Mouse (Mus musculus): ENCODE results near the gene Spon1.

The Spon1 gene

GRCm38 (mm10) chr7:114086021-114086710, 320.4 kb downstream of the Spon1 start:
- no peak for DNase-seq (ENCODE audit: low read depth, low spot score)

DNA sequence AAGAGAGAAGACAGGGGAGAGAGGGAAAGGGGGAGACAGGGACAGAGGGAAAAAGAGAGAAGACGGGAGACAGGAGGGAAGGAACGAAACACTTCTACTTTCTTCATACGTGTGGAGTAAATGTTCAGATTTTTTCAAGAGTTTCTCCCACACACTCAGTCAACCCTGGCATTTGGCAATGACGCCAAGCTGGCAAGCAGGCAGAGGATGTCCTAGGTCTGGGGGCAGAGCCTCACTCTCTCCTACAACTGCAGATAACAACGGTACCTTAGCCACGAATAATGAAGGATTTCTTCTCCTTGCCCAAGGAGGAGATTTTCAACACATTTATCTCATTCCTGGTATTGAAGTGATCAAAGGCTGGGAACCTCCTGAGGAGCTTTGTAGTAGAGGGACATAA, 321.5 kb downstream of the Spon1 start:
- no peak for DNase-seq (ENCODE audit: low read depth, low spot score)

- DNase-seq (ENCODE audit: low read depth, low spot score): no peak
Observed at GRCm38 (mm10) chr7:114087986-114088385, 322.2 kb downstream of the Spon1 start.

GRCm38 (mm10) chr7:114088918-114089317, 323.1 kb downstream of the Spon1 start:
- no peak for DNase-seq (ENCODE audit: low read depth, low spot score)

DNA sequence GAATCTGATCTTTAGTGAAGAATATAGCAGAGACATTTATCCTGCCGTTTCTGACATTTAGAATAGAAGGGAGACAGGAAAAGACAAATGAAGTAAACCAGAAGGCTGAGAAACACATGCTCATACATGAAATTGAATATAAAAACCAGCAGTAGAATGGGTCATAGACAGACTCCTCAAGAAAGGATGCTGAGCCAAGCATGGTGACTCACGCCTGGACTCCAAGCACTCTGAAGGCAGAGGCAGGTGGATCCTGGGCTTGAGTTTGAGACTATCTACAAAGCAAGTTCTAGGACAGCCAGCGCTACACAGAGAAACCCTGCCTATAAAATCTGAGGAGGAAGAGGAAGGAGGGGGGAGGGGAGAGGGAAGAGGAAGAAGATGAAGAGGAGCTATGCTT, 324.4 kb downstream of the Spon1 start:
- DNase-seq (ENCODE audit: low read depth, low spot score): no peak

GRCm38 (mm10) chr7:114090892-114091545, 325.2 kb downstream of the Spon1 start:
- no peak for DNase-seq (ENCODE audit: low read depth, low spot score)

All from c-Kit-negative CD71-positive TER-119-positive erythroid progenitor cells, embryonic 14.5 days (primary cell).